Mouse (Mus musculus): ENCODE measurements around the gene Cacna1c. TPM values are rescaled to one million over a fixed set of nuclear protein-coding genes. Genes with fewer than 3 reads are reported as not detected.
A peak's percentile ranks its signal among the peaks of the same experiment; 100 is the strongest.

Gene Cacna1c
- polyA plus RNA-seq, 1 experiment, result 1.0 TPM

GRCm38 (mm10) chr6:119106726-119107125, 89.5 kb downstream of the Cacna1c start:
- H3K4me3 ChIP-seq (ENCODE audit: low read depth, low read length), result no peak overlapping the region
- peaks cover 20% of the 10 kb centered on the region for H3K27me3 ChIP-seq (ENCODE audit: control insufficient read depth, insufficient read depth, low read length, poor library complexity, severe bottlenecking)
- H3K9me3 ChIP-seq (replicated peaks; ENCODE audit: control insufficient read depth, insufficient read depth, low read length, poor library complexity, severe bottlenecking), result no peaks in the 10 kb centered on the region
- H3K36me3 ChIP-seq (ENCODE audit: control insufficient read depth, insufficient read depth, low read length, poor library complexity, severe bottlenecking), result no peaks in the 10 kb centered on the region
- no peak overlapping the region for H3K9ac ChIP-seq (ENCODE audit: low read depth, poor library complexity, severe bottlenecking)
- H3K4me1 ChIP-seq (ENCODE audit: control insufficient read depth, insufficient read depth, low read length), result no peaks in the 10 kb centered on the region
- H3K27ac ChIP-seq (ENCODE audit: insufficient read depth, low read length), result no peak overlapping the region
- TF ChIP-seq CTCF (IDR thresholded peaks at IDR 0.05; ENCODE audit: low read depth, low read length), result no peak
- TF ChIP-seq POLR2A (IDR thresholded peaks at IDR 0.05; ENCODE audit: insufficient read depth, low read length), result no peak
- TF ChIP-seq EP300 (IDR thresholded peaks at IDR 0.05; ENCODE audit: insufficient read depth, low read depth, low read length), result no peak

GRCm38 (mm10) chr6:119105651-119106595, 90.3 kb downstream of the Cacna1c start:
- Histone ChIP-seq H3K4me3 (ENCODE audit: low read depth, low read length) (no peak overlapping the region), H3K4me1 (ENCODE audit: control insufficient read depth, insufficient read depth, low read length) (no peaks in the 10 kb centered on the region), H3K9me3 (replicated peaks; ENCODE audit: control insufficient read depth, insufficient read depth, low read length, poor library complexity, severe bottlenecking) (no peaks in the 10 kb centered on the region), H3K27me3 (ENCODE audit: control insufficient read depth, insufficient read depth, low read length, poor library complexity, severe bottlenecking) (peaks cover 20% of the 10 kb centered on the region), H3K36me3 (ENCODE audit: control insufficient read depth, insufficient read depth, low read length, poor library complexity, severe bottlenecking) (no peaks in the 10 kb centered on the region), H3K9ac (ENCODE audit: low read depth, poor library complexity, severe bottlenecking) (no peak overlapping the region), H3K27ac (ENCODE audit: insufficient read depth, low read length) (no peak overlapping the region)
- TF ChIP-seq EP300 (IDR thresholded peaks at IDR 0.05; ENCODE audit: insufficient read depth, low read depth, low read length) (no peak), CTCF (IDR thresholded peaks at IDR 0.05; ENCODE audit: low read depth, low read length) (no peak), POLR2A (IDR thresholded peaks at IDR 0.05; ENCODE audit: insufficient read depth, low read length) (no peak)

- Histone ChIP-seq H3K36me3 (ENCODE audit: control insufficient read depth, insufficient read depth, low read length, poor library complexity, severe bottlenecking) (no peaks in the 10 kb centered on the region), H3K9ac (ENCODE audit: low read depth, poor library complexity, severe bottlenecking) (no peak overlapping the region), H3K4me1 (ENCODE audit: control insufficient read depth, insufficient read depth, low read length) (no peaks in the 10 kb centered on the region), H3K27ac (ENCODE audit: insufficient read depth, low read length) (no peak overlapping the region), H3K27me3 (ENCODE audit: control insufficient read depth, insufficient read depth, low read length, poor library complexity, severe bottlenecking) (peaks cover 20% of the 10 kb centered on the region), H3K4me3 (ENCODE audit: low read depth, low read length) (no peak overlapping the region), H3K9me3 (replicated peaks; ENCODE audit: control insufficient read depth, insufficient read depth, low read length, poor library complexity, severe bottlenecking) (no peaks in the 10 kb centered on the region)
- TF ChIP-seq POLR2A (IDR thresholded peaks at IDR 0.05; ENCODE audit: insufficient read depth, low read length) (no peak), EP300 (IDR thresholded peaks at IDR 0.05; ENCODE audit: insufficient read depth, low read depth, low read length) (no peak), CTCF (IDR thresholded peaks at IDR 0.05; ENCODE audit: low read depth, low read length) (peak; percentile 87)
These were observed 92.0 kb downstream of the Cacna1c start for GRCm38 (mm10) chr6:119104246-119104645.

- TF ChIP-seq CTCF (IDR thresholded peaks at IDR 0.05; ENCODE audit: low read depth, low read length) (no peak), EP300 (IDR thresholded peaks at IDR 0.05; ENCODE audit: insufficient read depth, low read depth, low read length) (no peak), POLR2A (IDR thresholded peaks at IDR 0.05; ENCODE audit: insufficient read depth, low read length) (no peak)
- no peak overlapping the region for H3K27ac ChIP-seq (ENCODE audit: insufficient read depth, low read length)
- H3K4me3 ChIP-seq (ENCODE audit: low read depth, low read length), result no peak overlapping the region
- no peak overlapping the region for H3K9ac ChIP-seq (ENCODE audit: low read depth, poor library complexity, severe bottlenecking)
- no peaks in the 10 kb centered on the region for H3K4me1 ChIP-seq (ENCODE audit: control insufficient read depth, insufficient read depth, low read length)
- H3K9me3 ChIP-seq (replicated peaks; ENCODE audit: control insufficient read depth, insufficient read depth, low read length, poor library complexity, severe bottlenecking), result no peaks in the 10 kb centered on the region
- no peaks in the 10 kb centered on the region for H3K36me3 ChIP-seq (ENCODE audit: control insufficient read depth, insufficient read depth, low read length, poor library complexity, severe bottlenecking)
- H3K27me3 ChIP-seq (ENCODE audit: control insufficient read depth, insufficient read depth, low read length, poor library complexity, severe bottlenecking), result peaks cover 12% of the 10 kb centered on the region
These were observed 93.3 kb downstream of the Cacna1c start for GRCm38 (mm10) chr6:119102936-119103335.

GRCm38 (mm10) chr6:119099333-119099732, 96.9 kb downstream of the Cacna1c start:
- TF ChIP-seq EP300 (IDR thresholded peaks at IDR 0.05; ENCODE audit: insufficient read depth, low read depth, low read length), result no peak
- TF ChIP-seq POLR2A (IDR thresholded peaks at IDR 0.05; ENCODE audit: insufficient read depth, low read length), result no peak
- TF ChIP-seq CTCF (IDR thresholded peaks at IDR 0.05; ENCODE audit: low read depth, low read length), result no peak
- H3K27me3 ChIP-seq (ENCODE audit: control insufficient read depth, insufficient read depth, low read length, poor library complexity, severe bottlenecking), result no peaks in the 10 kb centered on the region; the same call in 1 of the 2 replicates
- H3K4me3 ChIP-seq (ENCODE audit: low read depth, low read length), result no peak overlapping the region
- H3K27ac ChIP-seq (ENCODE audit: insufficient read depth, low read length), result no peak overlapping the region
- H3K36me3 ChIP-seq (ENCODE audit: control insufficient read depth, insufficient read depth, low read length, poor library complexity, severe bottlenecking), result no peaks in the 10 kb centered on the region
- no peak overlapping the region for H3K9ac ChIP-seq (ENCODE audit: low read depth, poor library complexity, severe bottlenecking)
- H3K4me1 ChIP-seq (ENCODE audit: control insufficient read depth, insufficient read depth, low read length), result no peaks in the 10 kb centered on the region
- H3K9me3 ChIP-seq (replicated peaks; ENCODE audit: control insufficient read depth, insufficient read depth, low read length, poor library complexity, severe bottlenecking), result no peaks in the 10 kb centered on the region

- H3K27me3 ChIP-seq (ENCODE audit: control insufficient read depth, insufficient read depth, low read length, poor library complexity, severe bottlenecking), result no peaks in the 10 kb centered on the region; the same call in 1 of the 2 replicates
- no peaks in the 10 kb centered on the region for H3K4me1 ChIP-seq (ENCODE audit: control insufficient read depth, insufficient read depth, low read length)
- no peak for TF ChIP-seq CTCF (IDR thresholded peaks at IDR 0.05; ENCODE audit: low read depth, low read length)
- TF ChIP-seq POLR2A (IDR thresholded peaks at IDR 0.05; ENCODE audit: insufficient read depth, low read length), result no peak
- TF ChIP-seq EP300 (IDR thresholded peaks at IDR 0.05; ENCODE audit: insufficient read depth, low read depth, low read length), result no peak
- H3K27ac ChIP-seq (ENCODE audit: insufficient read depth, low read length), result no peak overlapping the region
- H3K4me3 ChIP-seq (ENCODE audit: low read depth, low read length), result no peak overlapping the region
- no peaks in the 10 kb centered on the region for H3K36me3 ChIP-seq (ENCODE audit: control insufficient read depth, insufficient read depth, low read length, poor library complexity, severe bottlenecking)
- H3K9ac ChIP-seq (ENCODE audit: low read depth, poor library complexity, severe bottlenecking), result no peak overlapping the region
- no peaks in the 10 kb centered on the region for H3K9me3 ChIP-seq (replicated peaks; ENCODE audit: control insufficient read depth, insufficient read depth, low read length, poor library complexity, severe bottlenecking)
These were observed 99.7 kb downstream of the Cacna1c start for GRCm38 (mm10) chr6:119096481-119096880.

Measured in ES-Bruce4 (cell line).